Mouse (Mus musculus): ENCODE measurements at regions not wholly inside any gene's neighbourhood (a gene's known extent, or its start where the extent isn't known, plus 50 kb on each side); places are given as distances from the start of the nearest gene placed in this dataset.

GRCm38 (mm10) chr14:105619449-105619848 is 277.2 kb downstream of the Spry2 start:
- TF ChIP-seq TAL1 (conservative IDR thresholded peaks at IDR 0.05; ENCODE audit: low read depth, low read length) (no peak), CTCF (IDR thresholded peaks at IDR 0.05; ENCODE audit: low read depth, low read length) (no peak)
